Mouse (Mus musculus): ENCODE results near the gene Fasl. TPM values are rescaled to one million over a fixed set of nuclear protein-coding genes. Genes with fewer than 3 reads are reported as not detected.

The Fasl gene
- total and polyA plus RNA-seq, 3 experiments = not detected

DNA sequence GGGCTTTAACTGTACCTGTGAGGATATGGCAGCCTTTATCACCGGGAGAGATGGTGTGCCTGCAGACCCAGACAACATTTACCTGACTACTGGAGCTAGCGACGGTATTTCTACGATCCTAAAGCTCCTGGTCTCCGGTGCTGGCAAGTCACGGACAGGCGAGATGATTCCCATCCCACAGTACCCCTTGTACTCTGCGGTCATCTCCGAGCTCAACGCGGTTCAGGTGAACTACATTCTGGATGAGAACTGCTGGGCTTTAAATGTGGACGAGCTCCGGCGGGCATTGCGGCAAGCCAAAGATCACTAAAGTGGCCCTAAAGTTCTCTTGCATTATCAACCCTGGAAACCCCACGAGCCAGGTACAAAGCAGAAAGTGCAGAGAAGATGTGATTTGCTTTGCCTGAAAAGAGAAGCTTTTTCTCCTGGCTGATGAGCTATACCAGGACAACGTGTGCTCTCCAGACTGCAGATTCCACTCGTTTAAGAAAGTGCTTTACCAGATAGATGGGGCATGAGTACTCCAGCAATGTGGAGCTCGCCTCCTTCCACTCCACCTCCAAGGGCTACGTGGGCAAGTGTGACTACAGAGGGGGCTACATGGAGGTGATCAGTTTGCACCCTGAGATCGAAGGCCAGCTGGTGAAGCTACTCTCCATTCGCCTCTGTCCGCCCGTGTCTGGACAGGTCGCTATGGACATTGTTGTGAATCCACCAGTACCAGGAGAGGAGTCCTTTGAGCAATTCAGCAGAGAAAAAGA lies 41.6 kb downstream of the Fasl start:
- Histone ChIP-seq H3K4me1 (ENCODE audit: control insufficient read depth in 1 of 2, insufficient read depth in 2 of 2, low read length in 2 of 2) (peaks cover 0 to 42% of the 10 kb centered on the region in 2 experiments; a peak in 2 of 4 replicates), H3K4me3 (ENCODE audit: control insufficient read depth in 1 of 2, insufficient read depth in 1 of 2, low read depth in 2 of 2, low read length in 2 of 2) (no peak overlapping the region), H3K79me2 (ENCODE audit: control insufficient read depth, insufficient read depth, low read length, poor library complexity) (no peaks in the 10 kb centered on the region), H3K9ac (ENCODE audit: control insufficient read depth, low read depth, low read length, poor library complexity, severe bottlenecking) (no peak overlapping the region), H3K9me3 (replicated peaks; ENCODE audit: insufficient read depth, low read length) (no peaks in the 10 kb centered on the region), H3K27me3 (ENCODE audit: control insufficient read depth in 1 of 2, insufficient read depth in 2 of 2, low read length in 2 of 2) (no peaks in the 10 kb centered on the region; a peak in 1 of 4 replicates), H3K27ac (ENCODE audit: control insufficient read depth, low read depth, low read length) (no peak overlapping the region), H3K36me3 (ENCODE audit: control insufficient read depth in 1 of 2, insufficient read depth in 2 of 2, low read length in 2 of 2) (peaks cover 0 to 28% of the 10 kb centered on the region in 2 experiments; a peak in 2 of 4 replicates)
- no peak for TF ChIP-seq MEF2A (IDR thresholded peaks at IDR 0.05; ENCODE audit: extremely low read depth, insufficient replicate concordance, low read depth, low read length, poor library complexity, severe bottlenecking)
- TF ChIP-seq MAZ (IDR thresholded peaks at IDR 0.05; ENCODE audit: low read depth, low read length) = no peak
- TF ChIP-seq ZNF384 (IDR thresholded peaks at IDR 0.05; ENCODE audit: low read depth, low read length) = no peak
- no peak for TF ChIP-seq MAX (IDR thresholded peaks at IDR 0.05; ENCODE audit: low read length)
- TF ChIP-seq RCOR1 (IDR thresholded peaks at IDR 0.05; ENCODE audit: low read depth, low read length) = no peak
- TF ChIP-seq GABPA (IDR thresholded peaks at IDR 0.05; ENCODE audit: low read depth, low read length) = no peak
- no peak for TF ChIP-seq MYC (IDR thresholded peaks at IDR 0.05; ENCODE audit: low read depth, low read length)
- no peak for TF ChIP-seq CHD2 (IDR thresholded peaks at IDR 0.05; ENCODE audit: low read length)
- TF ChIP-seq NRF1 (IDR thresholded peaks at IDR 0.05; ENCODE audit: insufficient read depth, low read depth, low read length, poor library complexity, severe bottlenecking) = no peak
- TF ChIP-seq EP300 (IDR thresholded peaks at IDR 0.05; ENCODE audit: low read depth in 1 of 2, low read length in 2 of 2) = no peak
- no peak for TF ChIP-seq POLR2AphosphoS5 (IDR thresholded peaks at IDR 0.05; ENCODE audit: borderline replicate concordance, low read depth, low read length)
- no peak for TF ChIP-seq POLR2A (IDR thresholded peaks at IDR 0.05; ENCODE audit: control insufficient read depth in 1 of 2, insufficient read depth in 1 of 2, low read depth in 1 of 2, low read length in 2 of 2, poor library complexity in 1 of 2)
- no peak for TF ChIP-seq E2F4 (IDR thresholded peaks at IDR 0.05; ENCODE audit: borderline replicate concordance, low read depth, low read length)
- TF ChIP-seq ZC3H11A (IDR thresholded peaks at IDR 0.05; ENCODE audit: low read depth, low read length) = no peak
- no peak for DNase-seq (ENCODE audit: low read depth, low spot score)

GRCm38 (mm10) chr1:161744855-161745254 lies 43.4 kb downstream of the Fasl start:
- Histone ChIP-seq H3K27ac (ENCODE audit: control insufficient read depth, low read depth, low read length) (no peak overlapping the region), H3K4me1 (ENCODE audit: control insufficient read depth in 1 of 2, insufficient read depth in 2 of 2, low read length in 2 of 2) (peaks cover 0 to 26% of the 10 kb centered on the region in 2 experiments; a peak in 2 of 4 replicates), H3K79me2 (ENCODE audit: control insufficient read depth, insufficient read depth, low read length, poor library complexity) (no peaks in the 10 kb centered on the region), H3K9me3 (replicated peaks; ENCODE audit: insufficient read depth, low read length) (no peaks in the 10 kb centered on the region), H3K9ac (ENCODE audit: control insufficient read depth, low read depth, low read length, poor library complexity, severe bottlenecking) (no peak overlapping the region), H3K4me3 (ENCODE audit: control insufficient read depth in 1 of 2, insufficient read depth in 1 of 2, low read depth in 2 of 2, low read length in 2 of 2) (no peak overlapping the region), H3K27me3 (ENCODE audit: control insufficient read depth in 1 of 2, insufficient read depth in 2 of 2, low read length in 2 of 2) (peaks cover 0 to 3% of the 10 kb centered on the region in 2 experiments; a peak in 1 of 4 replicates), H3K36me3 (ENCODE audit: control insufficient read depth in 1 of 2, insufficient read depth in 2 of 2, low read length in 2 of 2) (peaks cover 0 to 13% of the 10 kb centered on the region in 2 experiments; a peak in 2 of 4 replicates)
- TF ChIP-seq MEF2A (IDR thresholded peaks at IDR 0.05; ENCODE audit: extremely low read depth, insufficient replicate concordance, low read depth, low read length, poor library complexity, severe bottlenecking) = no peak
- no peak for TF ChIP-seq POLR2AphosphoS2 (IDR thresholded peaks at IDR 0.05; ENCODE audit: low read length)
- TF ChIP-seq MYC (IDR thresholded peaks at IDR 0.05; ENCODE audit: low read depth, low read length) = no peak
- no peak for TF ChIP-seq TCF12 (IDR thresholded peaks at IDR 0.05; ENCODE audit: low read depth, low read length)
- no peak for TF ChIP-seq HCFC1 (IDR thresholded peaks at IDR 0.05; ENCODE audit: low read depth, low read length)
- TF ChIP-seq JUND (IDR thresholded peaks at IDR 0.05; ENCODE audit: low read depth, low read length) = no peak
- DNase-seq (ENCODE audit: low read depth, low spot score) = peak; percentile 59
